Mouse (Mus musculus) kidney, adult 2 months (tissue): Measurements from ENCODE around the gene Lrr1. TPM values are rescaled to one million over a fixed set of nuclear protein-coding genes. Genes with fewer than 3 reads are reported as not detected.
"Not testable (repeated sequence)": the region's sequence is repeated elsewhere in the genome, so short reads cannot be mapped to it uniquely, and the experiment has no call there.

Experiments used
- DNase-seq: peaks from one replicate; pipeline ENCODE4 v3.0.0; 2021
- H3K27ac ChIP-seq: fragments of 200-500 bp; 2 replicates; pipeline ENCODE4 v1.5.1; 2012; ENCODE audit warnings: low read depth, low read length, control low read depth, inconsistent platforms; ENCODE audit not compliant: insufficient read depth
- H3K27me3 ChIP-seq: fragments of 200-500 bp; replicated peaks from 2 replicates; pipeline ENCODE4 v1.6.1; 2012; ENCODE audit warnings: mild to moderate bottlenecking, moderate library complexity, low read length, inconsistent platforms; ENCODE audit not compliant: control insufficient read depth, insufficient read depth
- H3K36me3 ChIP-seq: fragments of 200-500 bp; 2 replicates; pipeline ENCODE4 v1.6.1; 2012; ENCODE audit warnings: mild to moderate bottlenecking, moderate library complexity, low read length, inconsistent platforms; ENCODE audit not compliant: control insufficient read depth, insufficient read depth
- H3K4me1 ChIP-seq: fragments of 200-500 bp; 2 replicates; pipeline ENCODE4 v1.6.1; 2011; ENCODE audit warnings: low read length; ENCODE audit not compliant: control insufficient read depth, insufficient read depth
- H3K4me3 ChIP-seq: fragments of 200-500 bp; 2 replicates; pipeline ENCODE4 v1.5.1; 2011; ENCODE audit warnings: mild to moderate bottlenecking, low read depth, low read length, control low read depth; ENCODE audit not compliant: insufficient read depth
- CTCF ChIP-seq: fragments of 200-500 bp; conservative IDR thresholded peaks from 2 replicates; pipeline ENCODE4 v1.5.1; 2011; ENCODE audit warnings: low read depth, mild to moderate bottlenecking, control low read depth, low read length, moderate library complexity, mixed read lengths; ENCODE audit not compliant: insufficient read depth, insufficient read length
- POLR2A ChIP-seq: fragments of 200-500 bp; IDR thresholded peaks from one replicate; pipeline ENCODE4 v1.6.1; 2011; ENCODE audit warnings: low read depth, low read length, control low read depth
- WGBS: fragments of 180-500 bp; shearing (Covaris S2); methylation state at CpG from one replicate; pipeline ENCODE4 v1.1.7; 2018; 5-methylcytosine and 5-hydroxymethylcytosine counted together
- polyA plus RNA-seq: library from polyadenylated mRNA; depleted of rRNA; stranded (reverse); fragments of >200 nt; gene quantifications from 2 replicates; pipeline ENCODE4 v1.2.3, GENCODE M21; 2012

Gene Lrr1
- polyA plus RNA-seq, 1 experiment = not detected

DNA sequence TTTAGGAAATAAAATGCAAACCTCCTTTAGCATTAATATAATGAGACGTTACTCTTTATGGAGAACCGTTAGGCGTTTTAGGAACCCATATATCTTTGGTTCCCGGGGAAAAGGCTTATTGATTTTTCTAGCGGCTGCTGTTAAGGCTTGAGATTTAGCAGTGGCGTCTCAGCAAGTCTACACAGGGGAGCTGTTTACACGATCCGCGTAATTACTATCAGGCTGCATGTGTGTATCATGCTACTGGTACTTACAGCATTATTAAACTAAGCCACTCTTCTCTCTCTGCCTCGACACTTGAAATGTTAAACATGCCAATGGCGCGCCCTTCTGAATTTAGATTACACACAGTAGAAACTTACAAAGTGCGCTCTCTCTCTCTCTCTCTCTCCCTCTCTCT is 18.6 kb upstream of the Lrr1 start:
- H3K36me3 ChIP-seq = no peaks in the 10 kb centered on the region
- no peaks in the 10 kb centered on the region for H3K27me3 ChIP-seq
- DNase-seq = no peak
- no peak for TF ChIP-seq POLR2A
- no peak for TF ChIP-seq CTCF
- no peak overlapping the region for H3K27ac ChIP-seq
- no peak overlapping the region for H3K4me3 ChIP-seq
- WGBS = 86% methylated on average over 13 of the region's 13 CpGs
- no peaks in the 10 kb centered on the region for H3K4me1 ChIP-seq

DNA sequence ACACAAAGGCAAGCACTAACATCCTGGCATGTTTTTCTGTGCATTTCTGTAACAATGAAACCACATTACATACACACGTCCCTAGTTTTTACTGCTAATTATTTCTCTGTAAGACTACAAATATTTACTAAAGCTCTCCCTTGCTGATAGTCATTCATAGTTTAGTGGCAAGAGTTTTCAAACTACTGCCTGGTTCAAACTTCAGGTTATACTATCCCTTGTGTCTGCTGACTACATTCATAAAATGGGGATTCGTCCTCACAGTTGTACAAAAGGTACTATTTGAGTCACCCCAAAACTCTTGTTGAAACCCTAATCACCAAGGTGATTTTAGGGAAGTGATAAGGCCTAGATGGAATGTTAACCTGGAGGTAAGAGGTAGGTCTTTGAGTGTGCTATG is 12.7 kb upstream of the Lrr1 start:
- no peak for DNase-seq
- Histone ChIP-seq H3K4me3 (no peak overlapping the region), H3K36me3 (peaks cover 10% of the 10 kb centered on the region), H3K27me3 (no peaks in the 10 kb centered on the region), H3K4me1 (peaks cover 6% of the 10 kb centered on the region; the same call in 1 of the 2 replicates), H3K27ac (no peak overlapping the region)
- 90% methylated on average over 2 of the region's 2 CpGs for WGBS
- TF ChIP-seq POLR2A (no peak), CTCF (no peak)

GRCm38 (mm10) chr12:69156436-69156835 is 12.2 kb upstream of the Lrr1 start:
- H3K4me1 ChIP-seq = peaks cover 6% of the 10 kb centered on the region; the same call in 1 of the 2 replicates
- peaks cover 10% of the 10 kb centered on the region for H3K36me3 ChIP-seq
- H3K27ac ChIP-seq = no peak overlapping the region
- 90% methylated on average over 4 of the region's 4 CpGs for WGBS
- no peaks in the 10 kb centered on the region for H3K27me3 ChIP-seq
- no peak for DNase-seq
- H3K4me3 ChIP-seq = no peak overlapping the region
- TF ChIP-seq POLR2A (no peak), CTCF (no peak)

GRCm38 (mm10) chr12:69157107-69157506 is 11.5 kb upstream of the Lrr1 start:
- Histone ChIP-seq H3K27ac (no peak overlapping the region), H3K36me3 (peaks cover 10% of the 10 kb centered on the region), H3K4me3 (no peak overlapping the region), H3K4me1 (peaks cover 6% of the 10 kb centered on the region; the same call in 1 of the 2 replicates), H3K27me3 (no peaks in the 10 kb centered on the region)
- WGBS = 96% methylated on average over 2 of the region's 2 CpGs
- TF ChIP-seq CTCF (no peak), POLR2A (no peak)
- DNase-seq = no peak

DNA sequence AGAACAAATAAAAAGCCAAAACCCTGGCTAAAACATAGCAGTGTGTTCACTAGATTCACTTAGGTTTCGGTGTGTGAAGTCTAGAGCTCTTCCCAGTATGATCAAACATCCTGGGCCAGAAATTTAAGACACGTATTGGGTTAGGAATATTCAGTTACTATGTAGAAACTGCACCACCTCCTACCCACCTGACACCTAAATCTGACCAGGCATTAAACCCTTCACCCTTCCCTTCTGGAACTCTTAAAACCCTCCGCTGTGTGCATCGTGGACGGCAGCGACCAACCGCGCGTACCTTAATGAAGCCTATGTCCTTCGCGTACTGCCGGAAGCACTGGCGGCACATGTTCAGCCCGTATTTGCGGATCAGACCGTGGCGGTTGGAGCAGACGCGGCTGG is 10.2 kb upstream of the Lrr1 start:
- Histone ChIP-seq H3K4me3 (peak overlapping the region; percentile 83), H3K27me3 (no peaks in the 10 kb centered on the region), H3K4me1 (peaks cover 6% of the 10 kb centered on the region; the same call in 1 of the 2 replicates), H3K27ac (peak overlapping the region; percentile 84), H3K36me3 (peaks cover 10% of the 10 kb centered on the region)
- under 1% methylated on average over 19 of the region's 19 CpGs for WGBS
- DNase-seq = no peak
- TF ChIP-seq CTCF (no peak), POLR2A (no peak)

DNA sequence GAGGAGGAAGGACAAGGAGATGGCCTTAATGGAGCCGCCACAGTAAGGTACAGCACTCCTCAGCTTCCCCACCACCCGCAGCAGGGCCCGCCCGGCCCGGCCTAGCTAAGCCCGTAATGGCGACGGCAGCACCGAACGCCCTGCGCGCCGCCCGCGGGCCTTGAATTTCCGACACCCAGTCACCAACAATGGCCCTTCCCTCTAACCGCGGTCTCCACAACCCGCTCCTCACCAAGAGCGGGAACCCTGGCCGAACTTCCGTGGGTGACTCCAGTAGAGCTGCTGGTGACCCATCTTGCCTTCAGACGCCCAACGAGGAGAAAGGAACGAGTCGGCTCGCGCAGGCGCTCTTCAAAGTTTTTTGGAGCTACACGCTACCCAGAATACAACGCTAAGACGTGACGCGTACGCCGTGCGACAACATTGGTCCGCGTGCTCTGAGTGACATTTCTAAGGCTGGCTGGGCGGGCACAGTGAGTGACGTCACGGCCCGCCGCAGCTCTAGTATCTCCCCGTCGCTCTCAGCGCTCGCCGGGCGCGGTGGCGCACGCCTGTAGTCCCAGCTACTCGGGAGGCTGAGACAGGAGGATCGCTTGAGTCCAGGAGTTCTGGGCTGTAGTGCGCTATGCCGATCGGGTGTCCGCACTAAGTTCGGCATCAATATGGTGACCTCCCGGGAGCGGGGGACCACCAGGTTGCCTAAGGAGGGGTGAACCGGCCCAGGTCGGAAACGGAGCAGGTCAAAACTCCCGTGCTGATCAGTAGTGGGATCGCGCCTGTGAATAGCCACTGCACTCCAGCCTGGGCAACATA is 9.6 kb upstream of the Lrr1 start, which contains the start of gene Rps29:
Gene Rps29 (minus strand): TSS at position 422 of the 813 bp plus-strand sequence.
- under 1% methylated on average over 58 of the region's 68 CpGs for WGBS
- TF ChIP-seq POLR2A = peak; percentile 85

DNA sequence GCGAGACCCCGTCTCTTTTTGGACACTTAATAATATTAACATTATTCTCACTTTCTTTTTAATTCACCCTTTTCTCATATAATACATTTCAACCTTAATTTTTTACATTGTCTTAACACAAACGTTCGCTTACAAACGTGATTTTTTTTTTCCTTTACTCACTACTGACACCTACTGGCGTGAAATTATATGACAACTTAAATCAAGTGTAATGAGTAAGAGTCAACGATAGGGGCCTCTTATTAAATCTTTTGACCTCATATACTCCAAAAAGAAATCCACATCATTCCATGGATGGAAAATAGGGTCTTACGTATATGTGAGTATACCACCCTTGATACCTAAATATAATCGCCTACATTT is 9.1 kb upstream of the Lrr1 start:
- WGBS = 3% methylated on average over 9 of the region's 9 CpGs
- no peak overlapping the region for H3K4me3 ChIP-seq
- H3K4me1 ChIP-seq = peaks cover 6% of the 10 kb centered on the region; the same call in 1 of the 2 replicates
- DNase-seq = peak; percentile 59
- TF ChIP-seq POLR2A (no peak), CTCF (0 out of 2 replicates have a peak, but pooled peaks have one; percentile 19)
- no peak overlapping the region for H3K27ac ChIP-seq
- H3K36me3 ChIP-seq = peaks cover 10% of the 10 kb centered on the region
- no peaks in the 10 kb centered on the region for H3K27me3 ChIP-seq

More for the DNA sequence above, 9.6 kb upstream of the Lrr1 start, which contains the start of gene Rps29:
- not testable (repeated sequence) for H3K27me3 ChIP-seq, H3K4me1 ChIP-seq
- peak; percentile 99 for DNase-seq
- H3K4me3 ChIP-seq = peak within 1 kb of the TSS; percentile 83
- peak within 1 kb of the TSS; percentile 84 for H3K27ac ChIP-seq
- peaks cover 10% of the 10 kb centered on the region for H3K36me3 ChIP-seq

DNA sequence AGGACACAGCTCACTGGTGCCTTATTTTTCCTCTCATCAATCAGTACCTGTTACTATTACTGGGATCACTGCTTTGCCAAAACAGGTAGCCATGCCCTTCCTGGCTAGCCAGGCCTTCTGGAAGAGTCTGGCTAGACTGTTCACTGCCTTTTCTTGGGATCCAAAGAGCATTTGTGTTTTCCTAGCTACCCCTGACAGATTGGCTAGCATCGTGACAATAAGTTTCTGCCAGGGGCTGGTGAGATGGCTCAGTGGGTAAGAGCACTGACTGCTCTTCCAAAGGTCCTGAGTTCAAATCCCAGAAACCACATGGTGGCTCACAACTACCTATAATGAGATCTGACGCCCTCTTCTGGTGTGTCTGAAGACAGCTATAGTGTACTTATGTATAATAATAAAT is 7.9 kb upstream of the Lrr1 start:
- peaks cover 10% of the 10 kb centered on the region for H3K36me3 ChIP-seq
- H3K27ac ChIP-seq, DNase-seq, H3K4me3 ChIP-seq, H3K4me1 ChIP-seq, H3K27me3 ChIP-seq: not testable (repeated sequence)
- 84% methylated on average over 2 of the region's 2 CpGs for WGBS

DNA sequence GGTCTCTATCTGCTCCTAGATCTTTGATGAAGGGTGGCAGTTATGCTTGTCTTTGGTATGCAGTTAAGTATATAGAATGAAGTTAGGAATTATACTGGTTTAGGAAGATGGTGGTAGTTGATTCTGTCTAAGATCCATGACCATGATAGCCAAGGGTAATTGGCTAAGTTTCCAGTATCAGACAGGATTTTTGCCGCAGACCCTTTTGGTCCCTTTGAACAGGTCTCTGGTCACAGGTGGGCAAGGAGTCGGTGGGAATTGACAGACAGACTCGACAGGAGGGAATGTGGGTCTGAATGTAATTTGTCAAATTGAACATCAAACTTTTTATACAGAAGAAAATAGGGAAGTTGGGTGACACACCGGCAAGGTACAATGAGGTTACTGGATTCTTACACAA is 5.0 kb upstream of the Lrr1 start:
- not testable (repeated sequence) for DNase-seq, H3K27ac ChIP-seq, H3K27me3 ChIP-seq, H3K4me1 ChIP-seq, H3K4me3 ChIP-seq, H3K36me3 ChIP-seq
- 86% methylated on average over 4 of the region's 4 CpGs for WGBS
